Mouse (Mus musculus) megakaryocyte-erythroid progenitor cell, adult 5-6 weeks (primary cell): Measurements from ENCODE around the gene Bicc1. TPM values are rescaled to one million over a fixed set of nuclear protein-coding genes. Genes with fewer than 3 reads are reported as not detected.

Experiments used
- ATAC-seq: replicated peaks from 2 replicates; pipeline ENCODE4 v1.8.0; 2016; ENCODE audit warnings: mild to moderate bottlenecking, inconsistent platforms; ENCODE audit not compliant: severe bottlenecking, poor library complexity, low FRiP score, low TSS enrichment
- total RNA-seq, 2 experiments: library from RNA; stranded (forward) in 1 of 2; stranded (reverse) in 1 of 2; fragments of 200-1000, 215-1000 nt in 1 of 2; fragments of >200 nt in 1 of 2; fragmentation: Nextera tagmentation in 1 of 2; gene quantifications; 2 replicates each; pipeline ENCODE4 v1.2.3; 2014 to 2017

Bicc1 gene
- total RNA-seq (2014; fragmentation: Nextera tagmentation) (not detected in 2 replicates), total RNA-seq (2017) (not detected in 2 replicates)

DNA sequence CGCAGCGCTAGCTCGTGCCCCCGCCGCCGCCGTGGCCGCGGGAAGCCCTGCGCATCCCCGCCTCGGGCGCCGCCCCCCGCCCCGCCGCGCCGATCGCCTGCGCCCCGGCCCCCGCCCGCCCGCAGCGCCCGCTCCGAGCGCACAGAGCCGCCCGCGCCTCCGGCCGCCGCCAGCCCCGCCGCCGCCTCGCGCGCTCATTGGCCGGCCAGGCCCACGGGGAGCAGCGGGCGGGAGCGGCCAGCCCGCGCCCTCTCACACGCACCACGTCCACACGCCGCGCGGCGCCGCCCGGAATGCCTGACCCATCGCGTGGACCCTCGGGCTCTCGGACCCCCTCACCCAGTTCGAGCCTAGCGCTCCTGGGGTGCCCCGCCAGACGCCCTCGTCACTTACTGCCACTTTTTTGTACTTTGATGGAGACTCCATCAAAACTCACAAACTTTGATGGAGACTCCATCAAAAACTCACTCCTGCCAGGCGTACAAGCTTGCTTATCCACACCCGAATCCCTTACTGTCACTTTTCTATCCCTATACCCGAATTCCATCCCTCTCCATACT, at the start of gene Bicc1:
TSS of gene Bicc1 (minus strand) at position 25 of the 560 bp plus-strand sequence.
- no peak for ATAC-seq

GRCm38 (mm10) chr10:71201512-71201911, 42.0 kb upstream of the Bicc1 start:
- no peak for ATAC-seq

GRCm38 (mm10) chr10:71200964-71201363, 41.5 kb upstream of the Bicc1 start:
- no peak for ATAC-seq

DNA sequence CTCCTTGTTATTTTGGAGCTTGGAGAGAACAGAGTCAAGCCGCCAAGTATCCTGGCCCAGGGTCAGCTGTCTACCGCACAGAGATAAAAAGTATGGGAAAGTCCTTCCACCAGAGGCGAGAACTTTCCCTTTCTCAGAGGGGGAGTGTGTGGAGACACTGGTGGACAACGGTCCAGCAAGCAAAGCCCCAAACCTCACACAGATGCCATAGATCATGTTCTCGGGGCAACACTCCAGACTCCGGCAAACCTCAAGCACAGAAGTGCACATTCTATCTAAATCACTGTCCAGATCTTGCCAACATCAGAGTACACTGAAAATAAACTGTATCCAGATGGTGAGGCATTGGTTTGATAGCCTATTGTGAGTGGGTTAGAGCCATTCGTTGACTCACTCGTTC, 39.2 kb upstream of the Bicc1 start:
- no peak for ATAC-seq

DNA sequence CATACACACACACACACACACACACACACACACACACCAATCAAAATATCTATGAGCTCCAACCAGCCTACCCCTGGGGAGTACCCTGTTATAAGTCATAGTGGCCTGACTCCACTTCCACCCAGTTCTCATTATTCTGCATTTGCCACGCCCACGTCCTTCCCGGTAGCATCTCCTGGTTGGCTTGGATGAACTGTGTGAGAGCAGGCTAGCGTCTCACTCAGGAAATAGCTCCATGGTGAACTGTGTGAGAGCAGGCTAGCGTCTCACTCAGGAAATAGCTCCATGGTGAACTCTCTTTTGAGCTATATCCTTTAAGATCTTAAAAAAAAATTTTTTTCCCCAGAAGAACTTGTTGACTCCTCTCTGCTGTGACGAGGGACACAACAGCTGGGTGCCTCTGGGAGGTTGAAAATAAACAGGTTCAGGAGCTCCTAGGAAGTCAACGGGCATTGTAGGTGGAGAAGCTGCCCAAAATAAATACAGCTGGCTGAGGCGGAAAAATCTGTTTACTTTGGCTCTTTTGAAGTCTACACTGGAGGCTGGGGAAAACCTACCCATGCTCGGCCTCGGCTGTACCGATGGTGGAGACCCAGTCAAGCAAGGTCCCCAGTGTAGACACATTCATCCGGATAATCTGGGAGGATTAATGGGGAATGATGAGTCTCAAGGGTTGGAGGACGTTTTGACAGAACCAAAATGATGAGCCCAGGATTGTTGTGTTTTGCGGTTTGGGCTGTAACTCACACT, 37.7 kb upstream of the Bicc1 start:
- ATAC-seq: no peak

- ATAC-seq: no peak
These were observed 36.0 kb upstream of the Bicc1 start for GRCm38 (mm10) chr10:71195501-71195900.

GRCm38 (mm10) chr10:71194713-71195112, 35.2 kb upstream of the Bicc1 start:
- no peak for ATAC-seq

DNA sequence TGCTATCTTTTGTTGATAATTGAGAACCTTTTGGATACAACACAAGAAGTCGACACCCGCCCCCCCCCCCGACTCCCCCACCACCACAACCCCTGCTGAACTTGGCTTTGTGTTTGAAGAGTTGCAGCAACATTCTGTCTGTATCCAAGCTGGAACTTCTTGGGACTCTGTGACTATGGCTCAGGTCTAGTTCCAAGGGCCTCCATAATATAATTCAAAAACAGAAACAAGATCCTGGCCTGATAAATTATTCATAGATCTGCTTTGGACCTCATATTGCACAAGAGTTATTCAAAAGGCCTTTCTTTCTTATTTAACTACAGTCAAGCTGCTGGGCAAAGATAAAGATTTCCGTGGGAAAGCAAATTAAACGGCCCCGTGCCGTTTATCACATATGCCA, 33.8 kb upstream of the Bicc1 start:
- ATAC-seq: no peak

DNA sequence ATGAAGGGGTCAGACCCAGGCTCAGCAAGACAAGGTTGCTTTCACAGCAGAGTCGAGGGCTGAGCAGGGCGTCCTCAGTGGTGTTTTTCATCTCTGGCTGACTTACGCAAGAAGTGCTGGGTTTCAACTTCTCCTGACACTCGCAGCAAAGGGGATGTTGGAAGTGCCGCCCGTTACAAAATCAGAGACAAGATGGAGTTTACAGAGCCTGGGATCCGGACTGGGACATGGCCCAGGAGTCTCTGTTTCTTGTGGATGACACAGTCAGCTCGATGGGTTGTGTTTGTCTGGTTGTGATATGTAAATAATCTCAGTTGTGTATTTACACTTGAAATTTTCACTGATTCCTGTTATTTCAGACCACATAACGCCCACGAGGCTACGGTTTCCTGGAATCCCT, 33.4 kb upstream of the Bicc1 start:
- no peak for ATAC-seq

DNA sequence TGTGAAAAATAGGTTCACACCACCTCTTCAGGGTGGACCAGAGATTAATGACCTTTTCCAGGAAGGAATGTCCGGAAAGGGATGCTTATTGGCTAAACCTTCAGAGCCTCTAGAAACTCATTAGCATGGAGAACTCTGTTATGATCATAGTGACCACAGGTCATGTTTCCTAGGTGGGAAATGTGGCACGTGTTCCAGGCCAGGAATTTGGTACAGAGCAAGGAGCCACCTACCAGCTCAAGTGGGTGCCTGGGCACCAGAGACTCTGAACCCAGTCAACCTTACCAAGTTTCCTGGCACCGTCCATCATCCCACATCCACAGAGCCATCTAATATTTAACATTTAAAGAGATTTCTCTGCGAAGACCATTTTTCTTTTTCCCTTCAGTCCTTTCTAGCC, 29.2 kb upstream of the Bicc1 start:
- no peak for ATAC-seq

- no peak for ATAC-seq
These were observed 25.6 kb upstream of the Bicc1 start for GRCm38 (mm10) chr10:71185059-71185458.

DNA sequence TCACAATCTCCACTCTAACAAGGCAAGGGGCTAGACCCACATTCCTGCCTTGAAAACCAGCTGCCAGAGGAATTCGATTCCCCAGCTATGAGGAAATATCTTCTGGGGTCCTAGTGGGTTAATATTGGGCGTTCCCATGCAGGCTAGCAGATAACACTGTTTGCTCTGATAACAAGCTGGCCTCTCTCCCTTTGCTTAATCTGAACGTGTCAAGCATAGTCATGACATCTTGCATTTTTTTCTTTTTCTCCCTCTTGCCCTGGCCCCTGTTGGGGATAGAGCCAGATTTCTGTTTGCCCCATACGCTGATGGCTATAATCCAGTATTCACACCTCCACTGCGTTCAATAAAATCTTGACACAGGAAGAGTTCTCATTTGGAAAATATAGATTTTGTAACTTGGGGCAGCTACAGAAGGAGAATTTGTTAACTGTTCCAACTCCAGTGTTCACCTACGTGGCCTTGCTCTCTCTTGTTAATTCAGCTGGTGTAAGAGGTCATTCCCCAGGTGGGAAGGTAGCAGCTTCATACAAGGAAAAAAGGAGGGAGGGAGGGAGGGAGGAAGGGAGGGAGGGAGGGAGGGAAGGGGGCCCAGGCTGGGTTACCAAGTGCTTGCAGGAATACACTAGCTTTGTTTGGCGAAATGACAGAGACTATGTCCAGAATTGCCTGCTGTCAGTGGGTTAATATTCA, 24.0 kb upstream of the Bicc1 start:
- no peak for ATAC-seq

GRCm38 (mm10) chr10:71181931-71182330, 22.4 kb upstream of the Bicc1 start:
- ATAC-seq: no peak

- no peak for ATAC-seq
These were observed 21.6 kb upstream of the Bicc1 start for GRCm38 (mm10) chr10:71181091-71181490.

GRCm38 (mm10) chr10:71180057-71180456, 20.6 kb upstream of the Bicc1 start:
- no peak for ATAC-seq

DNA sequence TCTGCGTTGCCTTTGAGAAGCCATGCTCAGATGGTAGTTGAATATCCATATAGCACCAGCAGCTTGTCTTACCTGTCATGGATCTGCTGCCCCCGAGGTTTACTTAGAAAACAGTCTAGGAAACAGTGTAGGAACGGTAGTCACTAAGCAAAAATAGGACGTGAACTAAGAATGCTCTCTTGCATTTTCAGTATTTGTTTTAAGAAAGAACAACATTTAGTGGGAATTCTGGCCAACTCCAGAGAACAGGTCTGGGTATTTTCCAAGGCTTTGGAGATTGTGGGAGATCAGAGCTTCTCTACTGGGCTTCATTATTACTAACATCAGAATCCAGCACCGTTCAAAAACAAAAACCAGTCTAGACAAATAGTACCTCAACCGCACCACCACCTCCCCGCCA, 17.7 kb upstream of the Bicc1 start:
- no peak for ATAC-seq

DNA sequence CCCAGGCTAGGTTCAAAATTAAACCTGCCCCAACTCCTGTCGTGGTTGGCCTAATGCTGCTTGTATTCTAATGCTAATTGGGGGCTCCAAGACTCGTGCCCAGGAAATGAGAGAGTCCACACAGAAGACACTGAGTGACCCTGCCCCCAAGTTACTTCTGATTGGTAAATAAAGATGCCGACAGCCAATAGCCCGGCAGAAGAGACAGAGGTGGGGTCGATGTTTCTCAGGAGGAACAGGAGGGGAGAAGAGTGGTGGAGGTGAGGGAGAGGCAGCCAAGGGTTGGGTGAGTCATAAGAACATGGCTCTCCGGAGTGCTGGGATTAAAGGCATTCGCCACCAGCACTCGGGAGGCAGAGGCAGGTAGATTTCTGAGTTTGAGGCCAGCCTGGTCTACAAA, 16.8 kb upstream of the Bicc1 start:
- ATAC-seq: no peak

- ATAC-seq: no peak
These were observed 15.8 kb upstream of the Bicc1 start for GRCm38 (mm10) chr10:71175280-71175679.

DNA sequence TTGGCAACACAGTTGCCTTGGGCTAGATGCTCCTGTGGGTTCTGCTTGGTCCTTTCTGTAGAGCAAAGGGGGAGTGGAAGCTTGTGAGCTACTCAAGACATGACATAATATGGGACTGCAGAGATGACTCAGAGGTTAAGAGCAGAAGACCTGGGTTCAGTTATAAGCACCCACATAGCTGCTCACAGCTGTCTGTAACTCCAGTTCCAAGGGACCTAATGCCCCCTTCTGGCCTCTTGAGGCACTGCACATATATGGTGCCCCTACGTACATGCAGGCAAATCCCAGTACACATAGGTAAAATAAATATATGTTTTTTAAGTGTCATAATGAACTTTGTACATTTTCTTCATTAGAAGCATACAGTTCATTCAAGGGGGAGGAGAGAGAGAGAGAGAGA, 11.9 kb upstream of the Bicc1 start:
- ATAC-seq: no peak

- no peak for ATAC-seq
These were observed 11.3 kb upstream of the Bicc1 start for GRCm38 (mm10) chr10:71170771-71171170.

DNA sequence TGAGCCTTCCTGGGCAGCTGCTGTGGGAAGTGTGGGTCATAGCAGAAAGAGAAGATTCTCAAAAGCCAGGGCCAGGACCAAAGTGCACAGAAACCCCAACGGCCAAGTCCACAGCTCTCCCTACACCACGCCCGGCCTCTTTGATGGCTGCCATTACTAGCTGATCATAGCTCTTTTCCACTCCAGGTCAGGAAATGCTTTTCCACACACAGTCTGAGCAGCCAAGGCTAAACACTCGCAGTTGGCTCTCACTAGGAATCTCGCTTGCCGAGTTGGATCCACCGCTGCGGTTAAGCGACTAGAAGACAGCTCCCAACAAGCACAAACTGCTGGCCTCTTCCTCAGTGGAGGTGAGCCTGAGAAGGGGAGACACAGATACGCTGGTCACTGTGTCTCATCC, 10.3 kb upstream of the Bicc1 start:
- ATAC-seq: no peak
